Mouse (Mus musculus): ENCODE data around the gene 9130213A22Rik. TPM values are rescaled to one million over a fixed set of nuclear protein-coding genes. Genes with fewer than 3 reads are reported as not detected.

Gene 9130213A22Rik
- polyA plus RNA-seq, 1 experiment from 2014 or later = 0.49 TPM

DNA sequence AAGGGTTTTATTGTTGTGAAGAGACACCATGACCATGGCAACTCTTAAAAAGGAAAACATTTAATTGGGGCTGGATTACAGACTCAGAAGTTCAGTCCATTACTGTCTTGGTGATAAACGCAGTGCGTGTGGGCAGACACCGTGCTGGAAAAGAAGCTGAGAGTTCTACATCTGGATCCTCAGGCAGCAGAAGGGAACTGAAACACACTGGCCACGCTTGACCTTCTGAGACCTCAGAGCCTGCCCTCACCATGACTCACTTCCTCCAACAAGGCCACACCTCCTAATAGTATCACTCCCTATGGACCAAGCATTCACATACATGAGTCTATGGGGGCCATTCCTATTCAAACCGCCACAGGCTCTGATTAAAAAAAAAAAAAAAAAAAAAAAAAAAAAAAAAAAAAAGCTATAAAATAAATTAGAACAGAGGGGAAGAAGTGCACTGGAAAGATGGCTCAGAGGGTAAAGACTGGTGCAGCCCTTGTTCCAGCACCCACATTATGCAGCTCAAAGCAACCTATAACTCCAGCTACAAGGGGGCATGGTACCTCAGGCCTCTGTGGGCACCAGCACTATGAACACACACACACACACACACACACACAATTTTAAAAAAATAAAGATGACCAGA, 43.5 kb downstream of the 9130213A22Rik start:
- Histone ChIP-seq H3K4me2 (ENCODE audit: low read length) (no peak overlapping the region), H3K9ac (ENCODE audit: low read depth, low read length) (no peak overlapping the region), H3K27ac (ENCODE audit: low read length) (no peak overlapping the region), H3K9me3 (replicated peaks; ENCODE audit: control insufficient read depth, low read length, poor library complexity, severe bottlenecking) (no peaks in the 10 kb centered on the region), H3K4me1 (ENCODE audit: control insufficient read depth, insufficient read depth, low read length) (peaks cover 2% of the 10 kb centered on the region; the same call in 1 of the 2 replicates), H3K4me3 (ENCODE audit: low read depth, low read length) (no peak overlapping the region), H3K36me3 (ENCODE audit: control insufficient read depth, insufficient read depth, low read length) (no peaks in the 10 kb centered on the region), H3K27me3 (ENCODE audit: control insufficient read depth, insufficient read depth, low read depth, low read length) (no peaks in the 10 kb centered on the region)
- WGBS = 73% methylated on average over 5 of the region's 5 CpGs
- no peak for ATAC-seq

DNA sequence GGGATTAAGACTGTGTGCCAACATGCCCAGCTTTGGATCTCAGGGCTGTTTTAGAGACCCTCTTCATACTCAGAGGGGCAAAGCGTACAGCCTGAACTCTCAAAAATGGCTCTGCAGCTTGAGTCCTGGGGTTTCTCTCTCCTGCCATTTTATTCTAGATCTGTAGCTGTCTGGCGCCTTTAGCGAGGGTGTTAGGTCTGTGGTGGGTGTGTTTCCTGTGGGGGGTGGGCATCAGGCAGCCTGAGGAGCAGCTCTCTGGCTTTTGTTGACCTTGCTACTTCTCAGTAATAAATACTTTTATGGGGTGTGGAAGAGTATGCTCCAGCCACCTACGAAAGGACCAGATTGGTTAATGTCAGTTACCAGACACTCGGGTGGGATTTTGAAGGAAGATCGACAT, 44.3 kb downstream of the 9130213A22Rik start:
- no peak for ATAC-seq
- Histone ChIP-seq H3K27ac (ENCODE audit: low read length) (no peak overlapping the region), H3K9ac (ENCODE audit: low read depth, low read length) (no peak overlapping the region), H3K27me3 (ENCODE audit: control insufficient read depth, insufficient read depth, low read depth, low read length) (no peaks in the 10 kb centered on the region), H3K36me3 (ENCODE audit: control insufficient read depth, insufficient read depth, low read length) (no peaks in the 10 kb centered on the region), H3K4me1 (ENCODE audit: control insufficient read depth, insufficient read depth, low read length) (peaks cover 3% of the 10 kb centered on the region; the same call in 1 of the 2 replicates), H3K4me2 (ENCODE audit: low read length) (no peak overlapping the region), H3K9me3 (replicated peaks; ENCODE audit: control insufficient read depth, low read length, poor library complexity, severe bottlenecking) (no peaks in the 10 kb centered on the region), H3K4me3 (ENCODE audit: low read depth, low read length) (no peak overlapping the region)
- 87% methylated on average over 6 of the region's 6 CpGs for WGBS

DNA sequence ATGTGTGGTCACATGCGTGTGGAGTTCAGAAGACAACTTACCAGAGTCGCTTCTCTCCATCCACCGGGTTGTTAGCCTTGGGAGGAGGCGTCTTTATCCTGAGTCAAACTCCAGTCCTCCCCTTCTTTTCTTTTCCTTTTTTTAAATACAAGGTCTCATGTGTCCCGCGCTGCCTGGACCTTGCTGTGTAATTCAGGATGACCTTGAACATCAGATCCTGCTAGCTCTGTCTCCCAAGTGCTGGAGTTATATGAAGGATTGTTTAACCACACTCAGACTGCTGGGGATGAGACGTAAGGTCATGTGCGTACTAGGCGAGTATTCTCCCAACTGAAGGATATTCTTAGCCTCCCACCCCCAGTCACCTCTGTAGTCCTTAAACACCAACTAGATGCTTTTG, 45.1 kb downstream of the 9130213A22Rik start:
- ATAC-seq = no peak
- Histone ChIP-seq H3K27me3 (ENCODE audit: control insufficient read depth, insufficient read depth, low read depth, low read length) (no peaks in the 10 kb centered on the region), H3K4me3 (ENCODE audit: low read depth, low read length) (no peak overlapping the region), H3K4me2 (ENCODE audit: low read length) (no peak overlapping the region), H3K9me3 (replicated peaks; ENCODE audit: control insufficient read depth, low read length, poor library complexity, severe bottlenecking) (no peaks in the 10 kb centered on the region), H3K9ac (ENCODE audit: low read depth, low read length) (no peak overlapping the region), H3K36me3 (ENCODE audit: control insufficient read depth, insufficient read depth, low read length) (no peaks in the 10 kb centered on the region), H3K4me1 (ENCODE audit: control insufficient read depth, insufficient read depth, low read length) (peaks cover 6% of the 10 kb centered on the region), H3K27ac (ENCODE audit: low read length) (no peak overlapping the region)
- 90% methylated on average over 9 of the region's 9 CpGs for WGBS

DNA sequence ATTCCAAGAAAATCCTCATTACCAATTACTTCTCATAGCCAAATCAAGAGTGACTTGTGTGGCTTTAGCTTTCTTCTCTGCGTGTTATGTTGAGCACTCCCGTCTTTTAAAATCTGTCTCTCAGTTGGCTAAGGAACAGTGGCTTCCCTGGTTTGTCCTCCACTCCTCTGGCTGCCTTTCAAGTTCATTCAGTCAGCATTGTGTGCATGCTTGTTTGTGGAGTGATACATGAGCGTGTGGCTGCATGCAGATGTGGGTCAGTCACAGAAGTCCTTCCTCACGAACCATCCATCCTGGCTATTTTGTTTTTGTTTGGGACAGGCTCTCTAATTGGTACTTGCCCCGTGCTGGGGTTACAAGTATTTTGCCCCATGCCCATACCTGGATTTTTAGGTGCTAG, 45.8 kb downstream of the 9130213A22Rik start:
- no peaks in the 10 kb centered on the region for H3K27me3 ChIP-seq (ENCODE audit: control insufficient read depth, insufficient read depth, low read depth, low read length)
- peaks cover 13% of the 10 kb centered on the region for H3K4me1 ChIP-seq (ENCODE audit: control insufficient read depth, insufficient read depth, low read length)
- no peak overlapping the region for H3K4me2 ChIP-seq (ENCODE audit: low read length)
- H3K36me3 ChIP-seq (ENCODE audit: control insufficient read depth, insufficient read depth, low read length) = no peaks in the 10 kb centered on the region
- no peak overlapping the region for H3K27ac ChIP-seq (ENCODE audit: low read length)
- no peak overlapping the region for H3K4me3 ChIP-seq (ENCODE audit: low read depth, low read length)
- WGBS = 71% methylated on average over 5 of the region's 5 CpGs
- H3K9ac ChIP-seq (ENCODE audit: low read depth, low read length) = no peak overlapping the region
- no peak for ATAC-seq
- no peaks in the 10 kb centered on the region for H3K9me3 ChIP-seq (replicated peaks; ENCODE audit: control insufficient read depth, low read length, poor library complexity, severe bottlenecking)

GRCm38 (mm10) chr11:69075764-69076479, 46.5 kb downstream of the 9130213A22Rik start:
- no peak overlapping the region for H3K4me2 ChIP-seq (ENCODE audit: low read length)
- WGBS = 46% methylated on average over 8 of the region's 9 CpGs
- no peaks in the 10 kb centered on the region for H3K27me3 ChIP-seq (ENCODE audit: control insufficient read depth, insufficient read depth, low read depth, low read length)
- H3K36me3 ChIP-seq (ENCODE audit: control insufficient read depth, insufficient read depth, low read length) = no peaks in the 10 kb centered on the region
- H3K4me3 ChIP-seq (ENCODE audit: low read depth, low read length) = no peak overlapping the region
- H3K27ac ChIP-seq (ENCODE audit: low read length) = no peak overlapping the region
- H3K9me3 ChIP-seq (replicated peaks; ENCODE audit: control insufficient read depth, low read length, poor library complexity, severe bottlenecking) = no peaks in the 10 kb centered on the region
- H3K4me1 ChIP-seq (ENCODE audit: control insufficient read depth, insufficient read depth, low read length) = peaks cover 18% of the 10 kb centered on the region
- no peak overlapping the region for H3K9ac ChIP-seq (ENCODE audit: low read depth, low read length)
- ATAC-seq = no peak

GRCm38 (mm10) chr11:69074776-69075069, 47.7 kb downstream of the 9130213A22Rik start:
- H3K27ac ChIP-seq (ENCODE audit: low read length) = no peak overlapping the region
- H3K36me3 ChIP-seq (ENCODE audit: control insufficient read depth, insufficient read depth, low read length) = no peaks in the 10 kb centered on the region
- H3K4me3 ChIP-seq (ENCODE audit: low read depth, low read length) = no peak overlapping the region
- H3K4me2 ChIP-seq (ENCODE audit: low read length) = no peak overlapping the region
- ATAC-seq = no peak
- H3K9ac ChIP-seq (ENCODE audit: low read depth, low read length) = no peak overlapping the region
- H3K27me3 ChIP-seq (ENCODE audit: control insufficient read depth, insufficient read depth, low read depth, low read length) = no peaks in the 10 kb centered on the region
- peaks cover 22% of the 10 kb centered on the region for H3K4me1 ChIP-seq (ENCODE audit: control insufficient read depth, insufficient read depth, low read length)
- H3K9me3 ChIP-seq (replicated peaks; ENCODE audit: control insufficient read depth, low read length, poor library complexity, severe bottlenecking) = no peaks in the 10 kb centered on the region
- 53% methylated on average over 2 of the region's 2 CpGs for WGBS

DNA sequence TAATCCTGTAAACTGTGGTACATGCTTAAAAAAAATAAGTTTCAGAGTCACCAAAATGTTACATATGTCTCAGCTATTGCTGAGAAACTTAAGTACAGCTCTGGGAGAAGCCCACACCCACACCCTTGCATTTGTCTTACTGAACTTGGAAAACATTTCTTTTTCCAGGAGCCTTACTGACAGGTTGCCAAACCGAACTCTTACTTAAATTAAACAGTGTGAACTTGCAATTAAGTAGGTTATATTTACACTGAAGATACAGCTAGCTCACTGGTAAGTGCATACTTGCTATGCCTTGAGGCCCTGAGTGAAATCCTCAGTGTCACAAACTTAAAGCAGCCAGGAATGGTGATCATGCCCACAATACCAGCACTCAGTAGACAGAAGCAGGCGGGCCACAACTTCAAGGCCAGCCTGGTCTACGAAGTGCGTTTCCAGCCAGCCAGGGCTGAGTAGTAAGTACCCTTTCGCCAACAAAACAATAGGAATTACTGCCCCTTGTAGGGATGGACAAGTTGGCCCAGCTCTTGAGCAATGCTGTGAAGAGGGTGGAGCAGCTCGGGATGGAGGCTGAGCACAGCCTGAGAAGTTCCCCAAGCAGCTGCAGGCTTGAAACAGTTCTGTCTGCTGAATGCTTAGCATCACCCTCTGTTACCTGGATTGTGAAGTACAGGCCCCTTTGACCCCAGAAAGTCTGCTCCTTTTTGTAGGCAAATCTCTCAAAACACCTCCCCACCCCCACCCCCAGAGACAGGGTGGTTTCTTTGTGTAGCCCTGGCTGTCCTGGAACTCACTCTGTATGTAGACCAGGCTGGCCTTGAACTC, 48.2 kb downstream of the 9130213A22Rik start:
- H3K4me1 ChIP-seq (ENCODE audit: control insufficient read depth, insufficient read depth, low read length) = peaks cover 24% of the 10 kb centered on the region
- H3K4me3 ChIP-seq (ENCODE audit: low read depth, low read length) = no peak overlapping the region
- no peaks in the 10 kb centered on the region for H3K36me3 ChIP-seq (ENCODE audit: control insufficient read depth, insufficient read depth, low read length)
- H3K27ac ChIP-seq (ENCODE audit: low read length) = peak overlapping the region; percentile 85
- 49% methylated on average over 6 of the region's 6 CpGs for WGBS
- H3K4me2 ChIP-seq (ENCODE audit: low read length) = no peak overlapping the region
- H3K9me3 ChIP-seq (replicated peaks; ENCODE audit: control insufficient read depth, low read length, poor library complexity, severe bottlenecking) = no peaks in the 10 kb centered on the region
- no peak for ATAC-seq
- 0 out of 2 replicates have a peak overlapping the region, but pooled peaks have one; percentile 1 for H3K9ac ChIP-seq (ENCODE audit: low read depth, low read length)
- H3K27me3 ChIP-seq (ENCODE audit: control insufficient read depth, insufficient read depth, low read depth, low read length) = no peaks in the 10 kb centered on the region

- Histone ChIP-seq H3K27ac (ENCODE audit: low read length) (peak overlapping the region; percentile 85), H3K9me3 (replicated peaks; ENCODE audit: control insufficient read depth, low read length, poor library complexity, severe bottlenecking) (no peaks in the 10 kb centered on the region), H3K4me2 (ENCODE audit: low read length) (peak overlapping the region; percentile 70), H3K9ac (ENCODE audit: low read depth, low read length) (peak overlapping the region; percentile 51), H3K27me3 (ENCODE audit: control insufficient read depth, insufficient read depth, low read depth, low read length) (no peaks in the 10 kb centered on the region), H3K4me1 (ENCODE audit: control insufficient read depth, insufficient read depth, low read length) (peaks cover 24% of the 10 kb centered on the region), H3K4me3 (ENCODE audit: low read depth, low read length) (peak overlapping the region; percentile 39), H3K36me3 (ENCODE audit: control insufficient read depth, insufficient read depth, low read length) (no peaks in the 10 kb centered on the region)
- under 1% methylated on average over 14 of the region's 14 CpGs for WGBS
- ATAC-seq = peak; percentile 54
Measured at GRCm38 (mm10) chr11:69073065-69073888, 49.1 kb downstream of the 9130213A22Rik start.
